Mouse (Mus musculus): Measurements from ENCODE around the gene Afap1.

DNA sequence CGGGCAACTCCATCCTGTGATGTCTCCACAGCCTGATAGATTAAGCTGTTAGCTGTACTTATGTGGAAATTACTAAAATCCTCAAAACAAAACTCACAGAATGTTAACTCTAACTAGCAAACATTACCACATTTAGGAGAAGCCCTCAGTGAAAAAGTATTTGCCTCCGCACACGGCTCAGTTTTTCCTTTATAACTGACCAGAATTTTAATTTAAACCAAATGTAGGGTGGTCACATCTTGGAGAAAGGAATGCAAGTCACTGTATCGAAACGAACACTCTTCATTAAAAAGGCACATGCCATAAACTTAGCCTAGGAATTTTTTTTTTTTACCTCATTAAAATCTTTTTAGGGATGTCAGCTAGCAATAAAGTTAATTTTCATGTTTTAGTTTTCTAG is 87.4 kb downstream of the Afap1 start:
- TF ChIP-seq POLR2A (IDR thresholded peaks at IDR 0.05; ENCODE audit: low read depth, low read length) = no peak
- no peak for TF ChIP-seq CTCF (IDR thresholded peaks at IDR 0.05; ENCODE audit: borderline replicate concordance, insufficient read depth, low read length)

Data from embryonic fibroblast, embryonic 13.5 days (primary cell).